Mouse (Mus musculus): ENCODE data around the gene Spsb4. TPM values are rescaled to one million over a fixed set of nuclear protein-coding genes. Genes with fewer than 3 reads are reported as not detected.

Gene Spsb4
- polyA plus RNA-seq, 1 experiment from 2014 or later, result 115 TPM

GRCm38 (mm10) chr9:96989389-96989990 lies 29.2 kb downstream of the Spsb4 start:
- ATAC-seq (ENCODE audit: low FRiP score), result peak; percentile 94
- peak; percentile 94 for DNase-seq (ENCODE audit: low spot score, missing footprints)
- H3K36me3 ChIP-seq (ENCODE audit: control insufficient read depth, insufficient read depth, low read length), result peaks cover 4% of the 10 kb centered on the region

GRCm38 (mm10) chr9:96986797-96987473 lies 31.7 kb downstream of the Spsb4 start:
- ATAC-seq (ENCODE audit: low FRiP score), result no peak
- no peak overlapping the region for H3K4me2 ChIP-seq

More at GRCm38 (mm10) chr9:96989389-96989990, 29.2 kb downstream of the Spsb4 start:
- H3K4me3 ChIP-seq (ENCODE audit: low read depth, low read length), result no peak overlapping the region
- no peaks in the 10 kb centered on the region for H3K9me3 ChIP-seq (ENCODE audit: control insufficient read depth, low read length)
- no peaks in the 10 kb centered on the region for H3K27me3 ChIP-seq (ENCODE audit: control insufficient read depth, insufficient read depth, low read length)
- WGBS, result 5% methylated on average over 10 of the region's 10 CpGs
- no peak overlapping the region for H3K9ac ChIP-seq (ENCODE audit: low read length)
- no peak overlapping the region for H3K4me2 ChIP-seq
- peaks cover 74% of the 10 kb centered on the region for H3K4me1 ChIP-seq (ENCODE audit: control insufficient read depth, insufficient read depth, low read length)
- peak overlapping the region; percentile 78 for H3K27ac ChIP-seq (ENCODE audit: low read depth, low read length)

GRCm38 (mm10) chr9:96984034-96984433 lies 34.6 kb downstream of the Spsb4 start:
- H3K27me3 ChIP-seq (ENCODE audit: control insufficient read depth, insufficient read depth, low read length), result no peaks in the 10 kb centered on the region
- DNase-seq (ENCODE audit: low spot score, missing footprints) (no peak), ATAC-seq (ENCODE audit: low FRiP score) (no peak)
- H3K36me3 ChIP-seq (ENCODE audit: control insufficient read depth, insufficient read depth, low read length), result peaks cover 4% of the 10 kb centered on the region; the same call in 1 of the 2 replicates
- H3K27ac ChIP-seq (ENCODE audit: low read depth, low read length), result no peak overlapping the region
- H3K4me3 ChIP-seq (ENCODE audit: low read depth, low read length), result no peak overlapping the region
- H3K4me2 ChIP-seq, result no peak overlapping the region
- WGBS, result 89% methylated on average over 8 of the region's 8 CpGs
- H3K4me1 ChIP-seq (ENCODE audit: control insufficient read depth, insufficient read depth, low read length), result peaks cover 85% of the 10 kb centered on the region
- H3K9ac ChIP-seq (ENCODE audit: low read length), result no peak overlapping the region
- no peaks in the 10 kb centered on the region for H3K9me3 ChIP-seq (ENCODE audit: control insufficient read depth, low read length)

More at GRCm38 (mm10) chr9:96986797-96987473, 31.7 kb downstream of the Spsb4 start:
- peaks cover 81% of the 10 kb centered on the region for H3K4me1 ChIP-seq (ENCODE audit: control insufficient read depth, insufficient read depth, low read length)
- no peak for DNase-seq (ENCODE audit: low spot score, missing footprints)
- H3K9me3 ChIP-seq (ENCODE audit: control insufficient read depth, low read length), result no peaks in the 10 kb centered on the region
- no peak overlapping the region for H3K9ac ChIP-seq (ENCODE audit: low read length)
- no peaks in the 10 kb centered on the region for H3K27me3 ChIP-seq (ENCODE audit: control insufficient read depth, insufficient read depth, low read length)
- H3K36me3 ChIP-seq (ENCODE audit: control insufficient read depth, insufficient read depth, low read length), result peaks cover 4% of the 10 kb centered on the region; the same call in 1 of the 2 replicates
- H3K27ac ChIP-seq (ENCODE audit: low read depth, low read length), result no peak overlapping the region; the same call in 1 of the 2 replicates
- WGBS, result 74% methylated on average over 11 of the region's 11 CpGs
- no peak overlapping the region for H3K4me3 ChIP-seq (ENCODE audit: low read depth, low read length)

- no peak for ATAC-seq (ENCODE audit: low FRiP score)
Measured at GRCm38 (mm10) chr9:96982940-96983339, 35.7 kb downstream of the Spsb4 start.

GRCm38 (mm10) chr9:96982351-96982750 lies 36.3 kb downstream of the Spsb4 start:
- H3K36me3 ChIP-seq (ENCODE audit: control insufficient read depth, insufficient read depth, low read length), result no peaks in the 10 kb centered on the region
- 0 out of 2 replicates have a peak, but pooled peaks have one; percentile 6 for ATAC-seq (ENCODE audit: low FRiP score)
- H3K27me3 ChIP-seq (ENCODE audit: control insufficient read depth, insufficient read depth, low read length), result no peaks in the 10 kb centered on the region
- H3K9me3 ChIP-seq (ENCODE audit: control insufficient read depth, low read length), result no peaks in the 10 kb centered on the region
- H3K4me3 ChIP-seq (ENCODE audit: low read depth, low read length), result no peak overlapping the region
- H3K27ac ChIP-seq (ENCODE audit: low read depth, low read length), result peak overlapping the region; percentile 94
- 1% methylated on average over 3 of the region's 3 CpGs for WGBS
- H3K9ac ChIP-seq (ENCODE audit: low read length), result no peak overlapping the region
- peaks cover 85% of the 10 kb centered on the region for H3K4me1 ChIP-seq (ENCODE audit: control insufficient read depth, insufficient read depth, low read length)
- no peak overlapping the region for H3K4me2 ChIP-seq
- DNase-seq (ENCODE audit: low spot score, missing footprints), result peak; percentile 90

More at GRCm38 (mm10) chr9:96982940-96983339, 35.7 kb downstream of the Spsb4 start:
- H3K9ac ChIP-seq (ENCODE audit: low read length), result no peak overlapping the region
- WGBS, result 42% methylated on average over 3 of the region's 3 CpGs
- no peaks in the 10 kb centered on the region for H3K27me3 ChIP-seq (ENCODE audit: control insufficient read depth, insufficient read depth, low read length)
- H3K4me3 ChIP-seq (ENCODE audit: low read depth, low read length), result no peak overlapping the region
- H3K4me1 ChIP-seq (ENCODE audit: control insufficient read depth, insufficient read depth, low read length), result peaks cover 85% of the 10 kb centered on the region
- H3K36me3 ChIP-seq (ENCODE audit: control insufficient read depth, insufficient read depth, low read length), result peaks cover 4% of the 10 kb centered on the region; the same call in 1 of the 2 replicates
- H3K27ac ChIP-seq (ENCODE audit: low read depth, low read length), result peak overlapping the region; percentile 94
- H3K9me3 ChIP-seq (ENCODE audit: control insufficient read depth, low read length), result no peaks in the 10 kb centered on the region
- DNase-seq (ENCODE audit: low spot score, missing footprints), result no peak
- no peak overlapping the region for H3K4me2 ChIP-seq

- WGBS, result 51% methylated on average over 5 of the region's 5 CpGs
- Histone ChIP-seq H3K36me3 (ENCODE audit: control insufficient read depth, insufficient read depth, low read length) (no peaks in the 10 kb centered on the region), H3K27me3 (ENCODE audit: control insufficient read depth, insufficient read depth, low read length) (no peaks in the 10 kb centered on the region), H3K4me1 (ENCODE audit: control insufficient read depth, insufficient read depth, low read length) (peaks cover 84% of the 10 kb centered on the region), H3K9ac (ENCODE audit: low read length) (no peak overlapping the region), H3K4me2 (no peak overlapping the region), H3K27ac (ENCODE audit: low read depth, low read length) (peak overlapping the region; percentile 94), H3K9me3 (ENCODE audit: control insufficient read depth, low read length) (no peaks in the 10 kb centered on the region), H3K4me3 (ENCODE audit: low read depth, low read length) (no peak overlapping the region)
- DNase-seq (ENCODE audit: low spot score, missing footprints), result peak; percentile 91
- ATAC-seq (ENCODE audit: low FRiP score), result no peak
Measured at GRCm38 (mm10) chr9:96981836-96982235, 36.8 kb downstream of the Spsb4 start.

- no peak overlapping the region for H3K4me3 ChIP-seq (ENCODE audit: low read depth, low read length)
- ATAC-seq (ENCODE audit: low FRiP score) (peak; percentile 3), DNase-seq (ENCODE audit: low spot score, missing footprints) (peak; percentile 93)
- H3K9ac ChIP-seq (ENCODE audit: low read length), result no peak overlapping the region
- no peaks in the 10 kb centered on the region for H3K27me3 ChIP-seq (ENCODE audit: control insufficient read depth, insufficient read depth, low read length)
- H3K4me2 ChIP-seq, result peak overlapping the region; percentile 19; the same call in 1 of the 2 replicates
- H3K27ac ChIP-seq (ENCODE audit: low read depth, low read length), result peak overlapping the region; percentile 94
- 10% methylated on average over 9 of the region's 9 CpGs for WGBS
- H3K4me1 ChIP-seq (ENCODE audit: control insufficient read depth, insufficient read depth, low read length), result peaks cover 79% of the 10 kb centered on the region
- H3K9me3 ChIP-seq (ENCODE audit: control insufficient read depth, low read length), result no peaks in the 10 kb centered on the region
- no peaks in the 10 kb centered on the region for H3K36me3 ChIP-seq (ENCODE audit: control insufficient read depth, insufficient read depth, low read length)
Measured at GRCm38 (mm10) chr9:96981121-96981520, 37.5 kb downstream of the Spsb4 start.

GRCm38 (mm10) chr9:96980037-96980997 lies 38.3 kb downstream of the Spsb4 start:
- Histone ChIP-seq H3K9me3 (ENCODE audit: control insufficient read depth, low read length) (no peaks in the 10 kb centered on the region), H3K27me3 (ENCODE audit: control insufficient read depth, insufficient read depth, low read length) (no peaks in the 10 kb centered on the region), H3K4me1 (ENCODE audit: control insufficient read depth, insufficient read depth, low read length) (peaks cover 78% of the 10 kb centered on the region), H3K36me3 (ENCODE audit: control insufficient read depth, insufficient read depth, low read length) (no peaks in the 10 kb centered on the region), H3K4me2 (peak overlapping the region; percentile 30), H3K27ac (ENCODE audit: low read depth, low read length) (peak overlapping the region; percentile 94), H3K4me3 (ENCODE audit: low read depth, low read length) (no peak overlapping the region), H3K9ac (ENCODE audit: low read length) (peak overlapping the region; percentile 58)
- 12% methylated on average over 10 of the region's 10 CpGs for WGBS
- DNase-seq (ENCODE audit: low spot score, missing footprints), result peak; percentile 96
- ATAC-seq (ENCODE audit: low FRiP score), result peak; percentile 93
